Mouse (Mus musculus): ENCODE measurements around the gene Kdm4a. TPM values are rescaled to one million over a fixed set of nuclear protein-coding genes. Genes with fewer than 3 reads are reported as not detected.

The Kdm4a gene
- polyA plus RNA-seq, 1 experiment from 2014 or later, result 27.5 TPM

DNA sequence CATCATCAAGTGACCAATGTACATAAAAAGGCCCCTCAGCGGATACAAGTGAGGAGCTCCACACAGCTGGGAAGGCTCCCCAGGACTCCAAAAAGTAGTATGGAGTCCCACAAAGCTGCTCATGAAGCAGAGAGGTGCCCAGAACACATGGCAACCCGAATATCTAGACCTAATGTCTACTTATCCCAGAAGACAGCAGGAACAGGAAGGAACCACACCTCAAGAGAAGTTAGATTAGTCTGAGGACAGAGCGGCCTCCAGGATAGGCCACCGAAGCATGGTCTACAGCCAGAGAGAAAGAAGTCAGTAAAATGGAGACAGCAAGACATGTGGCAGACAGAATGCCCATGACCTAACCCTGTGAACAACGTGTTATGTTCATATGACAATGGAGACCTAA lies 25.0 kb downstream of the Kdm4a start:
- H3K27ac ChIP-seq (ENCODE audit: poor library complexity, severe bottlenecking), result no peak overlapping the region
- peaks cover 91% of the 10 kb centered on the region for H3K36me3 ChIP-seq
- 88% methylated on average over 5 of the region's 5 CpGs for WGBS
- peaks cover 5% of the 10 kb centered on the region; the same call in 1 of the 2 replicates for H3K9me3 ChIP-seq (replicated peaks)
- no peak overlapping the region for H3K4me2 ChIP-seq
- ATAC-seq (ENCODE audit: insufficient number of reproducible peaks, low FRiP score), result no peak
- peaks cover 6% of the 10 kb centered on the region; the same call in 1 of the 2 replicates for H3K4me1 ChIP-seq (replicated peaks)
- no peak overlapping the region for H3K4me3 ChIP-seq
- H3K9ac ChIP-seq, result no peak overlapping the region
- no peaks in the 10 kb centered on the region for H3K27me3 ChIP-seq (replicated peaks)

DNA sequence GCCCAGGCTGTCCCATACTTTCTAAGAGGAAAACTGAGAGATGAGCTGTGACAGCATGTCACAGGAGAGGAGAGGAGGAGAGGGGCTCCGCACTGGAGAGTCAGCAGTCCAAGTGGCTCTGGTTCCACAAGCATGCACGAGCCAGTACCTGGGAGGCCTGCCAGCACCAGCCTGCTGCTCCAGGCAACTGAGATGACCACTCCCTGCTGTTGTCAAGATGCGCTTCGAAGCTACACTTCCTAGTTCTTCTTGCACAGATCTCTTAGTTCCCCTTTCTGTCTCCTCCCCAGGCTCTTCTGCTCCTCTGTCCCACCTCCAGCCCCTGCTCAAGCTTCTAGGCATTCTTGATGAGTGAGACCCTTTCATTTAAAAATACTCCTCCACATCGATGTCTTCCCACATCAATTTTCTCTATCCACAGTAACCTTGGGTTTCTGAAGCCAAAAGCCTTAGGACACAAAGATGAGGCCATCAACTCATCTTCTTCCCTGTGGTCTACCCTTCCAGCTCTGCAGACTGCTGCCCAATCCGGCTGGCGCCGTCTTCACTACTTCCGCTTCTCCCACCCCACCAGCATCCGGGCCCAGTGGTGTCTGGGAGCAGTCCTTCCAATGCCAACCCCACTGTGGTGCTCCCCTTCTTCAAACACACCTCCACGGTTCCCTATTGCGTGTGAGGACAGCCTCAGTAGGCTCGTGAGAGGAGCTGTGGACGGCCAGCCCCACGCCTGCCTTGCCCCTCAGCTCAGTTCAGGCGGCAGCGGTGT lies 27.6 kb downstream of the Kdm4a start:
- no peak overlapping the region for H3K27ac ChIP-seq (ENCODE audit: poor library complexity, severe bottlenecking)
- H3K36me3 ChIP-seq, result peaks cover 92% of the 10 kb centered on the region
- no peak overlapping the region for H3K4me2 ChIP-seq
- no peak overlapping the region for H3K4me3 ChIP-seq
- WGBS, result 89% methylated on average over 17 of the region's 17 CpGs
- H3K27me3 ChIP-seq (replicated peaks), result no peaks in the 10 kb centered on the region
- no peaks in the 10 kb centered on the region for H3K9me3 ChIP-seq (replicated peaks)
- H3K4me1 ChIP-seq (replicated peaks), result peaks cover 7% of the 10 kb centered on the region; the same call in 1 of the 2 replicates
- no peak overlapping the region for H3K9ac ChIP-seq
- ATAC-seq (ENCODE audit: insufficient number of reproducible peaks, low FRiP score), result no peak

DNA sequence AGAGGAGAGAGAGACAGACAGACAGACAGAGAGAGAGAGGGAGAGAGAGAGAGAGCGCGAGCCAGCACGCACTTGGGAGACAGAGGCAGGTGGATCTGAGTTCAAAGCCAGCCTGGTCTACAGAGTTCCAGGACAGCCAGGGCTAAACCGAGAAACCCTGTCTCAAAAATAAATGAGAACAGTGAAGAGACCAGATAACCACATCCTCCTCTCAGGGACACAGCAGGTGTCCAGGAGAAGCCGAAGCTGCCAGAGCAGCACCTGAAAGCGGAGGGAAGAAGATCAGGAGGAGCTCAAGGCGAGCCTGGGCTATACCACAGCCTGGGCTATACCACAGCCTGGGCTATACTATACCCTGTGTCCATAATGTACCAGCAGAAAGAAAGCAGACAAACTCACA lies 29.0 kb downstream of the Kdm4a start:
- Histone ChIP-seq H3K36me3 (peaks cover 94% of the 10 kb centered on the region), H3K9me3 (replicated peaks) (no peaks in the 10 kb centered on the region), H3K4me1 (replicated peaks) (peaks cover 7% of the 10 kb centered on the region; the same call in 1 of the 2 replicates), H3K4me2 (no peak overlapping the region), H3K27me3 (replicated peaks) (no peaks in the 10 kb centered on the region), H3K4me3 (no peak overlapping the region), H3K9ac (no peak overlapping the region), H3K27ac (ENCODE audit: poor library complexity, severe bottlenecking) (no peak overlapping the region)
- no peak for ATAC-seq (ENCODE audit: insufficient number of reproducible peaks, low FRiP score)
- WGBS, result 92% methylated on average over 7 of the region's 7 CpGs

DNA sequence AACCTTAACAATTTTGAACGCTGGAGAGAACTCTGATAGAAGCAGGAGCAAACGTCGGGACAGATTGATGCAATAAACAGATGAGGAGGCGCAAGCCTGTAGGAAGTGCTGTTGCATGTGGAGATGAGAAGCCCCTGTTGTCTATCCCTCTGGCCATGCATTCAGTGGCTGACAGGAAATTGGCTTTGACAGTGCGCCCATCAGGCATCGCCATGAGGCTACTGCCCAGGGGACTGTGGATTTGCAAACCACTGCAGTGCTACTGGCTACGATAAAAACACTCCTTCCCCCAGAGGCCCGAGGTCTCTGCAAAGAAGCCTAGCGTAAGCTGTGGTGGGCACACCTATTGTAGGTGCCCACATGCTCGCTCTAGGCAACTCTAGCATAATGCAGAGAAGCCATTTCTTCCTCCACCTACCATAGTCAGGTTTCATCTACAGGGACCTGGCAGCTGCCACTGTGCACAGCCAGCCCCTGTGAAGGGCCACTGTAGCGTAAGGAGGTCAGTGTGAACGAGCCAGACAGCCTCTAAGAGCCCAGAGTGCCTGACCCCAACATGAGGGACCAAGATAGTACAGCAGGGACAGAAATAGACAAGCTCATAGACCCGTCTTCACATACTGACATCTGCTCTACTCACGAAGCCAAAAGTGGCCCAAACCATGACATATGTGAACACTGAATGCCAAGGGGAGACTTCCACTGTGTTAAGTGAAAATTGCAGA lies 29.7 kb downstream of the Kdm4a start:
- Histone ChIP-seq H3K9ac (no peak overlapping the region), H3K27ac (ENCODE audit: poor library complexity, severe bottlenecking) (no peak overlapping the region)
- WGBS, result 68% methylated on average over 14 of the region's 14 CpGs

DNA sequence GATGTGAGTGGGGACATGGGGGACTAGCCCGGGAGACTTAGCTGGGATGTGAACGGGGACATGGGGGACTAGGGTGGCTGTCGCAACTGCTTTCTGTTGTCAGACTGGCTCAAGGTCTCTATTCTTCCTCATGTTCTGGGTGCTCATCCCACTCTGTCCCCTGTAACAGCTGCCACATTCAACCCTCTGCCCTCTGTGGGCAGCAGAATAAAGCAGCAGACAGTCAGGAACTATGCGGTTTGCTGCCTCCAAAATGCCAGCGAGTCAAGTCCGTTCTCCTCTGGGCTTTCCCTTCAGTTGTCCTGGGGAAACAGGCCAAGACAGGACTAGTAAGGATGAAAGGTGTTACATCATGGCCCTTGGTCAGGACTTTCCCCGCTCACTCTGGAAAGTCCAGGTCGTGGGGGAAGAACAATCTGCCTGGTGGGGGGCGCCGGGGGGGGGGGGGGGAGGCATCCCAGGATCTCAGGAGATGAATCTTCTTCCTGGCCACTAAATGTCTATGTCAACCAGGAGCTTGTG lies 30.7 kb downstream of the Kdm4a start:
- Histone ChIP-seq H3K4me1 (replicated peaks) (peaks cover 7% of the 10 kb centered on the region; the same call in 1 of the 2 replicates), H3K27me3 (replicated peaks) (no peaks in the 10 kb centered on the region), H3K4me2 (no peak overlapping the region), H3K27ac (ENCODE audit: poor library complexity, severe bottlenecking) (no peak overlapping the region), H3K9me3 (replicated peaks) (no peaks in the 10 kb centered on the region), H3K36me3 (peaks cover 94% of the 10 kb centered on the region), H3K4me3 (no peak overlapping the region), H3K9ac (no peak overlapping the region)
- 86% methylated on average over 10 of the region's 10 CpGs for WGBS
- no peak for ATAC-seq (ENCODE audit: insufficient number of reproducible peaks, low FRiP score)

More for the DNA sequence above, 29.7 kb downstream of the Kdm4a start:
- H3K9me3 ChIP-seq (replicated peaks), result no peaks in the 10 kb centered on the region
- no peaks in the 10 kb centered on the region for H3K27me3 ChIP-seq (replicated peaks)
- H3K4me2 ChIP-seq, result no peak overlapping the region
- no peak overlapping the region for H3K4me3 ChIP-seq
- H3K36me3 ChIP-seq, result peaks cover 94% of the 10 kb centered on the region
- H3K4me1 ChIP-seq (replicated peaks), result peaks cover 7% of the 10 kb centered on the region; the same call in 1 of the 2 replicates
- peak; percentile 40; the same call in 1 of the 2 replicates for ATAC-seq (ENCODE audit: insufficient number of reproducible peaks, low FRiP score)

DNA sequence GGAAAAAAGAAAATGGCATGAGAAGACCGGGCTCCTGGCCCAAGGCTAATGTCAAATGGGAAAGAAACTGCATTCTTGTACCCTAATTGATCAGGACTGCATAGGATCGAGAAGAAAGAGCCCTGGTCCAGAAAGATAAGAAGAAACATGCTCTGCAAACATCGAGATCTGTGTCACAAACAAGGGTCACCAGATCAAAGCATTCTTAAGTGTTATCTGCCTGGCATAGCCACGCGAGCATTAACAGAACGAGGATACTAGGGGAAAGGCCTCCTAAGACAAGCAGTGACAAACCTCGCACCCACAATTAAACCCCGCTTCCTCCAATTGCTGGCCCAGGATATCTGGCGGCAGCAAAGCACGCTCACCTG lies 31.5 kb downstream of the Kdm4a start:
- H3K4me2 ChIP-seq, result no peak overlapping the region
- 50% methylated on average over 10 of the region's 10 CpGs for WGBS
- H3K9me3 ChIP-seq (replicated peaks), result no peaks in the 10 kb centered on the region
- peaks cover 7% of the 10 kb centered on the region; the same call in 1 of the 2 replicates for H3K4me1 ChIP-seq (replicated peaks)
- ATAC-seq (ENCODE audit: insufficient number of reproducible peaks, low FRiP score), result no peak
- no peak overlapping the region for H3K9ac ChIP-seq
- no peak overlapping the region for H3K27ac ChIP-seq (ENCODE audit: poor library complexity, severe bottlenecking)
- peaks cover 94% of the 10 kb centered on the region for H3K36me3 ChIP-seq
- H3K4me3 ChIP-seq, result no peak overlapping the region
- H3K27me3 ChIP-seq (replicated peaks), result no peaks in the 10 kb centered on the region

DNA sequence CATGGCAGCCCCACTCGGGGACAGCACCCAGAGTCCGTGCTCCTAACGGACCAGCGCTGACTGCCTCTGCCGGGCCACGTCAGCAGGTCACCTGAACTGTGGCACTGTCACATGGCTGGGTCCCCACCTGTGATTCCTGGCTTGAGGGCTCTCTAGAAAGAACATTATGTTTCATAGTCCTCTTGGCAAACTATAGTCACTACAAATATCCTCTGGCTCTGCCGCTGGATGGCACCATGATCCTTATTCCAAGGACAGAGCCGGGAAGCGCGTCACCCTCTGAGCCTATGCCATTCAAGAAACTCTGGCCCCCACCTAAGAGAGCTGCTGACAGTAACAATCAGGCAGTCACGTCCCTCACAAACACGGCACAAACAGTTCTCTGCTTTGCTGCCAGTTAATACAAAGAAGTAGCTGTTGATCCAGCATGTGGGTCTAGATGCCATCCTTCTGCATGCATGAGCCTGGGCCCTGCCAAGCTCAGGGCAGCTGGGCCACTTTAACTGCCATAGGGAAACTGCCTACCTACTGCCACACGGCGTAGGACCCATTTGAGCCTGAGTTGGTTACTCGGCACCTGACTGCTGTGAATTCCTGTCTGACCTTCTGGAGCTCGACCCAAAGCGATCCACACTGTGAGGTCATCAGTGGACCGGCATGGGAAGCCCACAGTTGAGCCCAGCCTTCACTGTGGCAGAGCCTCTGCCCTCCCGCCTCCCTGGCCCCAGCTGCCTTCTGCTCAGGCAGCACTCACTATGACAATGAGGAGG lies 32.1 kb downstream of the Kdm4a start:
- Histone ChIP-seq H3K9ac (no peak overlapping the region), H3K36me3 (peaks cover 94% of the 10 kb centered on the region), H3K27me3 (replicated peaks) (no peaks in the 10 kb centered on the region), H3K27ac (ENCODE audit: poor library complexity, severe bottlenecking) (no peak overlapping the region), H3K4me2 (no peak overlapping the region), H3K4me1 (replicated peaks) (peaks cover 7% of the 10 kb centered on the region; the same call in 1 of the 2 replicates), H3K4me3 (no peak overlapping the region), H3K9me3 (replicated peaks) (no peaks in the 10 kb centered on the region)
- WGBS, result 91% methylated on average over 19 of the region's 19 CpGs
- no peak for ATAC-seq (ENCODE audit: insufficient number of reproducible peaks, low FRiP score)

DNA sequence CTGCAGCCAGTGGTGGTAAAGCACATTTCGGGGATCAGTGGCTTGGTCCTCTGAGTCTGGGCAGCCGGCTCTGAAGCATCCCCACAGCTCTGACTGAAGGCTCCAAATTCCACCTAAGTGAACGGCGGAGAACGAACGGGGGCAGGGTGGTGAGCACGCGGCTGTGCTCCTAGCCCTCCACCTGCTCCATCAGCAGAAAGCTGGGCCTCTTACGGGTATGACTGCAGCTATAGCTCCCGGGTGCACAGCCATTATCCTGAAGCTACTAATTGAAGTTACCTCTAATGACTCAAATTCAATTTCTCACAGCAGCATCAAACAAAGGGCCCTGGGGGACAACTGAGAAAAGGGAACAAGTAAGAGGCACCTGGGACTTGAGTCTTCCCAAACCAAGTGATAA lies 32.8 kb downstream of the Kdm4a start:
- Histone ChIP-seq H3K9ac (no peak overlapping the region), H3K27me3 (replicated peaks) (no peaks in the 10 kb centered on the region), H3K4me1 (replicated peaks) (peaks cover 7% of the 10 kb centered on the region; the same call in 1 of the 2 replicates), H3K4me3 (no peak overlapping the region), H3K9me3 (replicated peaks) (no peaks in the 10 kb centered on the region), H3K27ac (ENCODE audit: poor library complexity, severe bottlenecking) (no peak overlapping the region), H3K36me3 (peaks cover 94% of the 10 kb centered on the region), H3K4me2 (no peak overlapping the region)
- WGBS, result 95% methylated on average over 10 of the region's 10 CpGs
- ATAC-seq (ENCODE audit: insufficient number of reproducible peaks, low FRiP score), result no peak

DNA sequence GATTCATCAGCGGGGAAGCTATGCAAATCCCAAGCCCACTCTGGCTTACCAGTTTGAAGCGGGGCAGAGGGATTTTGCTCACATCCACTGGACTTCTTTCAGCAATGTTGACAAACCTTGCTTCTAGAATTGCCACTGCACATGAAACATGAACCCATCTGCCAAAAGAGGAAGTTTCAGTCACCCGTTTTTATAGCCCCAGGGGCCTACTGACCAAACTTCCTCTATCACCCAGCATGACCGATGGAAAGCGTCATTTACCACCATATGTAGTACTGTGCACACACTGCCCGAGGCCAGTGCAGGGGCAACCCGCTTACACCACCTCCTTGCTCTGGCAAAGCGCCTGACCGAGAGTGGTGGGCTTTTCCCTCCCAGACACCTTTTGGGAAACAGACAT lies 35.5 kb downstream of the Kdm4a start:
- no peaks in the 10 kb centered on the region for H3K9me3 ChIP-seq (replicated peaks)
- H3K4me3 ChIP-seq, result no peak overlapping the region
- H3K9ac ChIP-seq, result no peak overlapping the region
- no peak for ATAC-seq (ENCODE audit: insufficient number of reproducible peaks, low FRiP score)
- H3K36me3 ChIP-seq, result peaks cover 96% of the 10 kb centered on the region
- H3K27ac ChIP-seq (ENCODE audit: poor library complexity, severe bottlenecking), result no peak overlapping the region
- H3K27me3 ChIP-seq (replicated peaks), result no peaks in the 10 kb centered on the region
- 88% methylated on average over 9 of the region's 9 CpGs for WGBS
- H3K4me2 ChIP-seq, result no peak overlapping the region
- H3K4me1 ChIP-seq (replicated peaks), result no peaks in the 10 kb centered on the region

DNA sequence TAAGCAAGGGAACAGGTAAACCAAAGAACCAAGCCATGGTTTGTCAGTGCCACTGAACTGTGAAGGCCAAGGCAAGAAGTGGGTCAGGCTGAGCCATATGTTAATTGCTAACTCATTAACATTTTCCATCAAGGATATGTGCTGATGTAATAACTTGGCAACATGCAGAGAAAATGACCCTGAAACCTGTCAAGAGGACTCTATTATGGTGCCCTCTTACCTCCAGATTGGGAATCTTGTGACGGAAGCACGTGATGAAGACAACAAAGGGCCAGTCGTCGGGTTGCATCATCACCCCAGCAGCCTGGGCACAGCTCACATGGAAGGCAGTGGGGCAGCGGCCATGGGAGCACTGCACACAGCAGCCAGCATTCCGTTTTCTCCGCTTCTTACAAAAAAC lies 36.2 kb downstream of the Kdm4a start:
- H3K4me2 ChIP-seq, result no peak overlapping the region
- H3K36me3 ChIP-seq, result peaks cover 96% of the 10 kb centered on the region
- peaks cover 6% of the 10 kb centered on the region; the same call in 1 of the 2 replicates for H3K4me1 ChIP-seq (replicated peaks)
- no peaks in the 10 kb centered on the region for H3K9me3 ChIP-seq (replicated peaks)
- 89% methylated on average over 7 of the region's 7 CpGs for WGBS
- no peaks in the 10 kb centered on the region for H3K27me3 ChIP-seq (replicated peaks)
- no peak overlapping the region for H3K4me3 ChIP-seq
- no peak overlapping the region for H3K27ac ChIP-seq (ENCODE audit: poor library complexity, severe bottlenecking)
- H3K9ac ChIP-seq, result no peak overlapping the region
- ATAC-seq (ENCODE audit: insufficient number of reproducible peaks, low FRiP score), result no peak

DNA sequence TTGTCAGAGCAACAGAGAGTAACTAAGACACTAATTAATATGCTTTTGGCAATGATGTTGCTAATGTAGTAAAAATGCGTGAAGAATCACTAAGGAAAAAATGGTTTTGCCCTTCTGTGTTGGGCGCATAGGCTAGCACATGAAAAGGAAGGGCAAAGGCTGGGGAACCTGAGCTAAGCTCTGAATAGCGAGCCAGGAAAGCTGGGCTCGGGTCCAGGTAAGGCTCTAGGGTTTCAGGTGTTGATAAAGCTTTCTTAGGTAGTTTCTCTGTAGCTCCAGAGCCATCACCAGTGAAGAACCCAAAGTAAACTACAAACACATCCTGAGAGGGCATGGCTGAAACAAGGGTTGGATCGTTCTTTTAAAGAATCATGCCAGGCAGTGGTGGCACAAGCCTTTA lies 38.3 kb downstream of the Kdm4a start:
- no peak for ATAC-seq (ENCODE audit: insufficient number of reproducible peaks, low FRiP score)
- Histone ChIP-seq H3K4me2 (no peak overlapping the region), H3K4me3 (no peak overlapping the region), H3K4me1 (replicated peaks) (peaks cover 7% of the 10 kb centered on the region; the same call in 1 of the 2 replicates), H3K9me3 (replicated peaks) (no peaks in the 10 kb centered on the region), H3K27ac (ENCODE audit: poor library complexity, severe bottlenecking) (no peak overlapping the region), H3K27me3 (replicated peaks) (no peaks in the 10 kb centered on the region), H3K36me3 (peaks cover 95% of the 10 kb centered on the region), H3K9ac (no peak overlapping the region)
- WGBS, result 90% methylated on average over 5 of the region's 5 CpGs
